Mouse (Mus musculus) heart, postnatal 0 days (tissue): Measurements from ENCODE around the gene P4ha3.

Experiments used
- CTCF ChIP-seq: IDR thresholded peaks from 2 replicates; pipeline ENCODE4 v1.5.1; 2016; ENCODE audit warnings: antibody characterized with exemption, control low read depth, low read depth
- EP300 ChIP-seq: IDR thresholded peaks from 2 replicates; pipeline ENCODE4 v1.6.1; 2016; ENCODE audit warnings: antibody characterized with exemption, low read depth

- TF ChIP-seq EP300 (no peak), CTCF (no peak)
Measured at GRCm38 (mm10) chr7:100296699-100297098, 11.4 kb downstream of the P4ha3 start.
